Mouse (Mus musculus) kidney, adult 2 months (tissue): Measurements from ENCODE around the gene Ntn4. TPM values are rescaled to one million over a fixed set of nuclear protein-coding genes. Genes with fewer than 3 reads are reported as not detected.

Experiments
- DNase-seq: peaks from one replicate; pipeline ENCODE4 v3.0.0; 2021
- H3K27ac ChIP-seq: fragments of 200-500 bp; 2 replicates; pipeline ENCODE4 v1.5.1; 2012; ENCODE audit warnings: low read depth, low read length, control low read depth, inconsistent platforms; ENCODE audit not compliant: insufficient read depth
- H3K27me3 ChIP-seq: fragments of 200-500 bp; replicated peaks from 2 replicates; pipeline ENCODE4 v1.6.1; 2012; ENCODE audit warnings: mild to moderate bottlenecking, moderate library complexity, low read length, inconsistent platforms; ENCODE audit not compliant: control insufficient read depth, insufficient read depth
- H3K36me3 ChIP-seq: fragments of 200-500 bp; 2 replicates; pipeline ENCODE4 v1.6.1; 2012; ENCODE audit warnings: mild to moderate bottlenecking, moderate library complexity, low read length, inconsistent platforms; ENCODE audit not compliant: control insufficient read depth, insufficient read depth
- H3K4me1 ChIP-seq: fragments of 200-500 bp; 2 replicates; pipeline ENCODE4 v1.6.1; 2011; ENCODE audit warnings: low read length; ENCODE audit not compliant: control insufficient read depth, insufficient read depth
- H3K4me3 ChIP-seq: fragments of 200-500 bp; 2 replicates; pipeline ENCODE4 v1.5.1; 2011; ENCODE audit warnings: mild to moderate bottlenecking, low read depth, low read length, control low read depth; ENCODE audit not compliant: insufficient read depth
- CTCF ChIP-seq: fragments of 200-500 bp; conservative IDR thresholded peaks from 2 replicates; pipeline ENCODE4 v1.5.1; 2011; ENCODE audit warnings: low read depth, mild to moderate bottlenecking, control low read depth, low read length, moderate library complexity, mixed read lengths; ENCODE audit not compliant: insufficient read depth, insufficient read length
- POLR2A ChIP-seq: fragments of 200-500 bp; IDR thresholded peaks from one replicate; pipeline ENCODE4 v1.6.1; 2011; ENCODE audit warnings: low read depth, low read length, control low read depth
- WGBS: fragments of 180-500 bp; shearing (Covaris S2); methylation state at CpG from one replicate; pipeline ENCODE4 v1.1.7; 2018; 5-methylcytosine and 5-hydroxymethylcytosine counted together
- polyA plus RNA-seq: library from polyadenylated mRNA; depleted of rRNA; stranded (reverse); fragments of >200 nt; gene quantifications from 2 replicates; pipeline ENCODE4 v1.2.3, GENCODE M21; 2012

Gene Ntn4
- polyA plus RNA-seq, 1 experiment: 35.1 TPM

- 91% methylated on average over 10 of the region's 10 CpGs for WGBS
- no peak for TF ChIP-seq CTCF
- TF ChIP-seq POLR2A: no peak
Measured at GRCm38 (mm10) chr10:93697866-93698483, 57.5 kb downstream of the Ntn4 start.

GRCm38 (mm10) chr10:93699689-93700478, 59.4 kb downstream of the Ntn4 start:
- TF ChIP-seq POLR2A (no peak), CTCF (no peak)
- Histone ChIP-seq H3K4me1 (peaks cover 5% of the 10 kb centered on the region; the same call in 1 of the 2 replicates), H3K27me3 (no peaks in the 10 kb centered on the region), H3K4me3 (no peak overlapping the region), H3K36me3 (no peaks in the 10 kb centered on the region), H3K27ac (no peak overlapping the region)
- 88% methylated on average over 10 of the region's 10 CpGs for WGBS
- DNase-seq: no peak

More at GRCm38 (mm10) chr10:93697866-93698483, 57.5 kb downstream of the Ntn4 start:
- Histone ChIP-seq H3K27ac (no peak overlapping the region), H3K4me1 (peaks cover 2% of the 10 kb centered on the region; the same call in 1 of the 2 replicates), H3K36me3 (no peaks in the 10 kb centered on the region), H3K27me3 (no peaks in the 10 kb centered on the region; the same call in 1 of the 2 replicates), H3K4me3 (no peak overlapping the region)
- DNase-seq: no peak

DNA sequence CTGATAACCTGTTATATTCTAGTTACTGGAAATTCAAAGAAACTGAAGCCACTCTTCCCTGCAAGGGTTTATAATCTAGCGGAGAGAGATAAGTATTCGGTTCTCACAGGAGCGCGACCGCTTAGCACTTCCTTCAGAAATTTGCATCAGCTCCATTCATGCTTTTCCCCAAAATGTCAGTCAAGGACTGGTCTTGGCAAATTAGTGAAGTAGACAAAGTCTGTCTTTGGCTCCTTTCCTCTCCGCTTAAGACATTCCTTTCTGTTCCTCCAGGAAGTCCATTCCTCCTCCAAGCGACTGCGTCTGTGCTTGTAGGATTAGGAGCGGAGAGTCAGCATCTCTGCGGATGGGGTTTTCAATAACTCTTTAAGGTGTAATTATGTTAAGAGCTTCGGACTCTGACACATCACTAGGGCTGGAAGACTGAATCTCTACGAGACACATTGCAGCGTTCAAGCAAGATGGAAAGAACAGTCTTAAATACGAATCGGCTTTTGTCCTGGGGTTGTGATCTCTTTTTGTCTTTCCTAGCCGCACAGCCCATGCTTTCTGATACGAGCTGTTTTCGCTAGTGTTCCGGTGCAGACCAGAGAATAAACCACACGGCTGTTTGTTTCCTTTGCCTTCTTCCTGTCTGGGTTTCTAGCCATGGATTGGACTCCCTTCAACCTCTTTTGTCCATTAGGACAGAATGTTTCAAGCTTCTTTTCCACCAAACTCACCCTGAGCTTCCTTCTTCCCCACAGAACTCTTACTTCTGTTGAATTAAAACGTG, 60.3 kb downstream of the Ntn4 start:
- no peak for TF ChIP-seq CTCF
- TF ChIP-seq POLR2A: no peak
- H3K36me3 ChIP-seq: no peaks in the 10 kb centered on the region
- 70% methylated on average over 21 of the region's 21 CpGs for WGBS
- peak; percentile 14 for DNase-seq
- peaks cover 5% of the 10 kb centered on the region; the same call in 1 of the 2 replicates for H3K4me1 ChIP-seq
- H3K27me3 ChIP-seq: no peaks in the 10 kb centered on the region
- no peak overlapping the region for H3K4me3 ChIP-seq
- H3K27ac ChIP-seq: peak overlapping the region; percentile 23; the same call in 1 of the 2 replicates

GRCm38 (mm10) chr10:93703946-93704345, 63.5 kb downstream of the Ntn4 start:
- H3K36me3 ChIP-seq: peaks cover 1% of the 10 kb centered on the region; the same call in 1 of the 2 replicates
- H3K4me3 ChIP-seq: no peak overlapping the region
- no peaks in the 10 kb centered on the region for H3K27me3 ChIP-seq
- H3K27ac ChIP-seq: peak overlapping the region; percentile 23; the same call in 1 of the 2 replicates
- 38% methylated on average over 4 of the region's 4 CpGs for WGBS
- peak; percentile 78 for DNase-seq
- no peak for TF ChIP-seq CTCF
- TF ChIP-seq POLR2A: no peak
- peaks cover 5% of the 10 kb centered on the region; the same call in 1 of the 2 replicates for H3K4me1 ChIP-seq

DNA sequence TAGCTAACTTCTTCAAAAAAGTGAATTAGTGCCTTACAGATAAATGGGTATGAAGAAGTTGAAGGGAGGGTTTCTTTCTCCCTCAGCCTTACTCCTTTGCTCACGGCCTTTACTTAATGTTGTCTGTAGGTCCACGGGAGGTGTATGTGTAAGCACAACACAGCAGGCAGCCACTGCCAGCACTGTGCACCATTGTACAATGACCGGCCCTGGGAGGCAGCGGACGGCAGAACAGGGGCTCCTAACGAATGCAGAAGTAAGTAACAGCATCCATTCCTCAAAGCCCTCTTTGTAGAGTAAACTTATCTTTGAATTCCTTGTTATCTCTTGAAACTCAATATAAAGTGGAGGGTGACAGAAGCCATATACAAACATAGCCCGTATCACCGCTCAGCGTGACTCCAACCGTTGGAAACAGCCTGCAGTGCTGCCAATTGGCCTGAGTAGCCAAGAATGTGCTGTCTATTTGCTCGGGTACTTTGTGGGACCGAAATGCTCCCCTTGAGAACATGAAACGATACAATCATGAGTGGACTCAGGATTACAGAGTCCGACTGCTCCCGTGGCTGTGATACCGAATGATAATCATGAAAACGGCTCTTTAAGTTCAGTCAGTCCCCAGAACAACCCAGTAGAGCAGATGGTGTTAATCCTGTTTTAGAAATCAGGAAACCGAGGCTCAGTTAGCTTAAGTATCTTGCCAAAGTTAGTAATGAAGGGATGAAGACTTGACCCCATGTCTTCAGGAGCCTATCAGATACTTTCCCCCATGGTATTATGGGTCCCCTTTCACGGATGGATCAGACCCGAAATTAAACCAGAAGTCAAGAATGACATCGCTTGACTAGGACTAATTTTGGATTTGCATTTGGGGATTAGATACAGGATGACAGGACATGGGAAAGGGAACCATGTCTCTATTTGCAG, 66.9 kb downstream of the Ntn4 start:
- Histone ChIP-seq H3K27me3 (no peaks in the 10 kb centered on the region), H3K36me3 (peaks cover 5% of the 10 kb centered on the region), H3K27ac (no peak overlapping the region), H3K4me3 (no peak overlapping the region), H3K4me1 (peaks cover 3% of the 10 kb centered on the region; the same call in 1 of the 2 replicates)
- no peak for DNase-seq
- WGBS: 90% methylated on average over 21 of the region's 21 CpGs
- TF ChIP-seq CTCF (no peak), POLR2A (no peak)

- peaks cover 3% of the 10 kb centered on the region; the same call in 1 of the 2 replicates for H3K4me1 ChIP-seq
- no peak overlapping the region for H3K27ac ChIP-seq
- H3K27me3 ChIP-seq: no peaks in the 10 kb centered on the region
- WGBS: 66% methylated on average over 6 of the region's 6 CpGs
- H3K4me3 ChIP-seq: no peak overlapping the region
- TF ChIP-seq CTCF (no peak), POLR2A (no peak)
- H3K36me3 ChIP-seq: peaks cover 5% of the 10 kb centered on the region
- DNase-seq: no peak
Measured at GRCm38 (mm10) chr10:93708076-93708473, 67.6 kb downstream of the Ntn4 start.
